Mouse (Mus musculus) limb, embryonic 14.5 days (tissue): Measurements from ENCODE around the gene Sh2d7. TPM values are rescaled to one million over a fixed set of nuclear protein-coding genes. Genes with fewer than 3 reads are reported as not detected.

ENCODE experiments used
- ATAC-seq: fragments of 200-750 bp; cut with Nextera tagmentation; 2 replicates; pipeline ENCODE4 v1.8.0; 2017; ENCODE audit warnings: low read depth, moderate number of reproducible peaks, moderate TSS enrichment; ENCODE audit not compliant: low FRiP score
- DNase-seq: peaks from one replicate; pipeline ENCODE4 v3.0.0-alpha.2; 2015; ENCODE audit warnings: low spot score
- H3K27ac ChIP-seq: fragments of 300-500 bp; sonication (generic); replicated peaks from 2 replicates; pipeline ENCODE4 v1.5.1; 2014; ENCODE audit warnings: low read depth, mild to moderate bottlenecking, low read length, moderate library complexity, mixed read lengths
- H3K27me3 ChIP-seq: fragments of 300-500 bp; sonication (generic); 2 replicates; pipeline ENCODE4 v1.6.1; 2014; ENCODE audit warnings: low read length, mixed read lengths; ENCODE audit not compliant: control insufficient read depth, insufficient read depth
- H3K36me3 ChIP-seq: fragments of 300-500 bp; sonication (generic); 2 replicates; pipeline ENCODE4 v1.6.1; 2014; ENCODE audit warnings: mild to moderate bottlenecking, low read length, moderate library complexity, mixed read lengths; ENCODE audit not compliant: control insufficient read depth, insufficient read depth
- H3K4me1 ChIP-seq: fragments of 300-500 bp; sonication (generic); 2 replicates; pipeline ENCODE4 v1.6.1; 2014; ENCODE audit warnings: antibody characterized with exemption, low read length, mixed read lengths; ENCODE audit not compliant: control insufficient read depth, insufficient read depth
- H3K4me2 ChIP-seq: fragments of 300-500 bp; sonication (generic); replicated peaks from 2 replicates; pipeline ENCODE4 v1.6.1; 2014; ENCODE audit warnings: low read depth, mild to moderate bottlenecking, low read length, moderate library complexity; ENCODE audit not compliant: severe bottlenecking
- H3K4me3 ChIP-seq: fragments of 300-500 bp; sonication (generic); replicated peaks from 2 replicates; pipeline ENCODE4 v1.5.1; 2014; ENCODE audit warnings: low read length
- H3K9ac ChIP-seq: fragments of 300-500 bp; sonication (generic); 2 replicates; pipeline ENCODE4 v1.6.1; 2014; ENCODE audit warnings: mild to moderate bottlenecking, low read depth, low read length, moderate library complexity; ENCODE audit not compliant: severe bottlenecking
- H3K9me3 ChIP-seq: fragments of 300-500 bp; sonication (generic); 2 replicates; pipeline ENCODE4 v1.6.1; 2016; ENCODE audit warnings: low read length; ENCODE audit not compliant: control insufficient read depth
- POLR2A ChIP-seq: fragments of 200-500 bp; IDR thresholded peaks from 2 replicates; pipeline ENCODE4 v1.8.0; 2012; ENCODE audit warnings: inconsistent platforms, mild to moderate bottlenecking, moderate library complexity, borderline replicate concordance; ENCODE audit not compliant: insufficient read depth, insufficient read length; ENCODE audit errors: extremely low read depth
- WGBS: fragments of 180-500 bp; shearing (Covaris S2); extraction: QIAGEN DNeasy Blood & Tissue Kit; methylation state at CpG from one replicate; pipeline ENCODE4 v1.1.7; 2014; 5-methylcytosine and 5-hydroxymethylcytosine counted together
- polyA plus RNA-seq, 2 experiments: library from polyadenylated mRNA; depleted of rRNA in 1 of 2; stranded (reverse) in 1 of 2; unstranded in 1 of 2; fragments of >200 nt; fragmentation: Nextera tagmentation in 1 of 2; extraction: Ambion mirVana in 1 of 2; gene quantifications; 2 replicates each; pipeline versions ENCODE4 v1.2.1 to v1.2.3; 2012 to 2014

The Sh2d7 gene
- polyA plus RNA-seq, 2 experiments, result not detected

- H3K9me3 ChIP-seq, result no peaks in the 10 kb centered on the region
- no peak overlapping the region for H3K4me3 ChIP-seq
- H3K9ac ChIP-seq, result no peak overlapping the region
- no peaks in the 10 kb centered on the region for H3K27me3 ChIP-seq
- 64% methylated on average over 7 of the region's 7 CpGs for WGBS
- DNase-seq, result no peak
- no peak overlapping the region for H3K4me2 ChIP-seq
- H3K4me1 ChIP-seq, result no peaks in the 10 kb centered on the region
- TF ChIP-seq POLR2A, result no peak
- H3K36me3 ChIP-seq, result no peaks in the 10 kb centered on the region
- ATAC-seq, result no peak
- no peak overlapping the region for H3K27ac ChIP-seq
Measured at GRCm38 (mm10) chr9:54518921-54519320, 19.9 kb upstream of the Sh2d7 start.

DNA sequence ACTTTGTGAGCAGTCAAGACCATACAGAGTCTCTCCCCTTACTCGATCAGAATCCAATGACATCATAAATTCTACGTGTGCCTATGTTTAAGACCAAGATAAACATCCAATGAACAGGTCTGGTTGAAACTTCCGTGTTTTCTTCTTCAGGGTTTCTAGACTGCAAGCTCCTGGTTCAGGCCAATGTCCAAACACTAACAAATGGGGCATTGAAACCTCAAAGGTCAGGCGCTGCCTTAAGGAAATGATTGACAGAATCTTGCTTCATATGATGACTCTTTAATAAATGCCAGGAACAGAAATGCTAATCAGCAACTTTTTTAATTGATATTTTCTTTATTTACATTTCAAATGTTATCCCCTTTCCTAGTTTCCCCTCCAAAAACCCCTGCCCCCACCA lies 18.5 kb upstream of the Sh2d7 start:
- no peaks in the 10 kb centered on the region for H3K4me1 ChIP-seq
- no peak overlapping the region for H3K4me2 ChIP-seq
- H3K27ac ChIP-seq, result no peak overlapping the region
- 72% methylated on average over 4 of the region's 4 CpGs for WGBS
- H3K27me3 ChIP-seq, result no peaks in the 10 kb centered on the region
- no peak overlapping the region for H3K4me3 ChIP-seq
- no peaks in the 10 kb centered on the region for H3K9me3 ChIP-seq
- DNase-seq (no peak), ATAC-seq (no peak)
- TF ChIP-seq POLR2A, result no peak
- no peaks in the 10 kb centered on the region for H3K36me3 ChIP-seq
- no peak overlapping the region for H3K9ac ChIP-seq

DNA sequence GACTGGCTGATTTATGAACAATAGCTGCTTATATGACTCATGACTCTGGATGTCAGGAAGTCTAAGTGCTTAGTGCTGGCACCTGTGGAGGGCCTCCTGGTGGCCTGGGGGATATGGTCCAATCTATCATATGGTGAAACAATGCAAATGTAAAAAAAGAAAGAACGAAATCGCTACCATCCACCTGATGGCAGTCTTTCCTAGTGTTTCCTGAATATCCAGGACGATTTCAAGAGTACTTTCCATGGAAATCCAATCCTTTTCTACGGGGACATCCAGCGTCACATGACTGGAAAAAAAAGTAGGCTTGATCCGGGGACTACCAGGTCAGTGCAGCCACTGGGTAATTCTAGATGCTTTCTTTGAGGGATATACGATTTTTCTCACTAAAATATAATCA lies 11.1 kb upstream of the Sh2d7 start:
- no peaks in the 10 kb centered on the region for H3K27me3 ChIP-seq
- H3K36me3 ChIP-seq, result no peaks in the 10 kb centered on the region
- no peak overlapping the region for H3K27ac ChIP-seq
- TF ChIP-seq POLR2A, result no peak
- no peaks in the 10 kb centered on the region for H3K4me1 ChIP-seq
- no peak overlapping the region for H3K4me3 ChIP-seq
- no peak overlapping the region for H3K4me2 ChIP-seq
- no peak for ATAC-seq
- WGBS, result 73% methylated on average over 7 of the region's 7 CpGs
- DNase-seq, result no peak
- no peak overlapping the region for H3K9ac ChIP-seq
- H3K9me3 ChIP-seq, result no peaks in the 10 kb centered on the region

DNA sequence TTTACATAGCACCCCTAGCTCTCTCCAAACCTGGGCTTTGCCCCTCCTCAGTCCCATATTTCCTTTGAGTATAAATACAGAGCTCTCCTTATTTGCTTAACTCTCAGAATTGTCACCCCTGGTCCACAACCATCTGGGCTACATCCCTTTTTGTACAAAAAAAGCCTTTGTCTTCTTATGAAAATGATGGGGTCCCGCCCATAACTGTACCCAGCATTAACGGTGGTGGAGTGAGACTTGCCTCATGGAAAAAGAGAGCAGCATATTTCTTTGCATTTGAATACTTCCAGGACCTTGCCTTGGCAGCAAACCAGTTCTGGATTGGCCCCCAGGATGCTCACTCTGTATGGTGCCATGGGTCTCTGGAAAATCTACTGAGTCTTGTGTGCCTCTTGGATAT lies 8.8 kb upstream of the Sh2d7 start:
- Histone ChIP-seq H3K36me3 (no peaks in the 10 kb centered on the region), H3K9ac (no peak overlapping the region), H3K4me2 (no peak overlapping the region), H3K27ac (no peak overlapping the region), H3K4me3 (no peak overlapping the region), H3K9me3 (no peaks in the 10 kb centered on the region), H3K4me1 (0 out of 2 replicates have a peak, but pooled peaks cover 4% of the 10 kb centered on the region), H3K27me3 (no peaks in the 10 kb centered on the region)
- TF ChIP-seq POLR2A, result no peak
- WGBS, result 72% methylated on average over 2 of the region's 2 CpGs
- ATAC-seq, result no peak
- no peak for DNase-seq

DNA sequence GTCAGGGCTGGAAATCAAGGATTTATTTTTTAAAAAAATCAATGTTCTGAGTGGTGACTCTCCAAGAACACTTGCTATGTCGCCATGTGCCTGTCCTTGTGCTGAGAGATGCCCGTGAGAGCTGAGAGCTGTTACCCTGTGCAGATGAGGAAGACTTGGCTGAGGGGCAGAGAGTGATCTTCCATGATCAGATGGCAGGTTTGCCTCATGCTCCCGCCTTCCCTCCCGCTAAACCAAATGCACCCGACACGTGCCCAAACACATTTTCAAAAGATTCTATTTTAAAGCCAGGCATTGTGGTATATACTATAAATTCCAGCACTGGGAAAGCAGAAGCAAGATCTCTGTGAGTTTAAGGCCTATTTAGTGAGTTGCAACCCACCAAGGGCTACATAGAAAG lies 7.9 kb upstream of the Sh2d7 start:
- Histone ChIP-seq H3K27me3 (no peaks in the 10 kb centered on the region), H3K9ac (no peak overlapping the region), H3K4me2 (no peak overlapping the region), H3K4me3 (no peak overlapping the region), H3K27ac (no peak overlapping the region), H3K4me1 (0 out of 2 replicates have a peak, but pooled peaks cover 4% of the 10 kb centered on the region), H3K36me3 (no peaks in the 10 kb centered on the region), H3K9me3 (no peaks in the 10 kb centered on the region)
- 79% methylated on average over 6 of the region's 6 CpGs for WGBS
- no peak for DNase-seq
- TF ChIP-seq POLR2A, result no peak
- ATAC-seq, result no peak

GRCm38 (mm10) chr9:54531421-54531820 lies 7.4 kb upstream of the Sh2d7 start:
- Histone ChIP-seq H3K4me1 (0 out of 2 replicates have a peak, but pooled peaks cover 4% of the 10 kb centered on the region), H3K9ac (no peak overlapping the region), H3K27ac (no peak overlapping the region), H3K4me2 (no peak overlapping the region), H3K36me3 (no peaks in the 10 kb centered on the region), H3K9me3 (no peaks in the 10 kb centered on the region), H3K4me3 (no peak overlapping the region), H3K27me3 (no peaks in the 10 kb centered on the region)
- DNase-seq (no peak), ATAC-seq (no peak)
- TF ChIP-seq POLR2A, result no peak
